Mouse (Mus musculus) ovary, adult 18-20 months (tissue): Measurements from ENCODE around the gene Hist1h2ae.
A peak's percentile ranks its signal among the peaks of the same experiment; 100 is the strongest.
"Not testable (repeated sequence)": the region's sequence is repeated elsewhere in the genome, so short reads cannot be mapped to it uniquely, and the experiment has no call there.

Experiments used
- DNase-seq: peaks from one replicate; pipeline ENCODE4 v3.0.0; 2022; ENCODE audit warnings: low spot score, mixed read lengths

Hist1h2ae gene

DNA sequence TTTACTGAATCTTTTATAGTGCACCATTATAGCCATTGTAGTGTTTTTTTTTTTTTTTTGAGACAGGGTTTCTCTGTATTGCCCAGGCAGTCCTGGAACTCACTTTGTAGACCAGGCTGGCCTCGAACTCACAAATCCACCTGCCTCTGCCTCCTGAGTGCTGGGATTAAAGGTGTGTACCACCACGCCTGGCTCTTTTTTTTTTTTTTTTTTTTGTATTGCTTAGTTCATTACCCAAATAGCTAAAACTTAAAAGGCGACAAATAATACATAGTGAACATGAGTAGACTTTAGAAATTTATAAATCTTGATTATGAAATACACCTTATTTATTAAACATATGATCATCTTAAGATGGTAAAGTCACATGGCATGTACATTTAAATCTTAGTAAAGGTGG is 29.5 kb downstream of the Hist1h2ae start:
- DNase-seq = no peak

DNA sequence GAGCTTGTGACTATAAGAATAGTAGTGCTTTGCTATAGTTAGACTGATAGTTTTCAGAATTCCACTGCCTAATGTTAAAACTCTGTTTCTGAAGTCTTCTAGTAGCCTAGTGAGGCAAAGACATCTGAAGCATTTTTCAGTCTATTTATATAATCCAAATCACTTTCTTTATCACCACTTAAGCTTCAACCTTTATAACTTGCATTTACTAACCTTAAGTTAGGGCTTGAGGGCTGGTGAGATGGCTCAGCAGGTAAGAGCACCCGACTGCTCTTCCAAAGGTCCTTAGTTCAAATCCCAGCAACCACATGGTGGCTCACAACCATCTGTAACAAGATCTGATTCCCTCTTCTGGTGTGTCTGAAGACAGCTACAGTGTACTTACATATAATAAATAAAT is 31.2 kb downstream of the Hist1h2ae start:
- DNase-seq = not testable (repeated sequence)

DNA sequence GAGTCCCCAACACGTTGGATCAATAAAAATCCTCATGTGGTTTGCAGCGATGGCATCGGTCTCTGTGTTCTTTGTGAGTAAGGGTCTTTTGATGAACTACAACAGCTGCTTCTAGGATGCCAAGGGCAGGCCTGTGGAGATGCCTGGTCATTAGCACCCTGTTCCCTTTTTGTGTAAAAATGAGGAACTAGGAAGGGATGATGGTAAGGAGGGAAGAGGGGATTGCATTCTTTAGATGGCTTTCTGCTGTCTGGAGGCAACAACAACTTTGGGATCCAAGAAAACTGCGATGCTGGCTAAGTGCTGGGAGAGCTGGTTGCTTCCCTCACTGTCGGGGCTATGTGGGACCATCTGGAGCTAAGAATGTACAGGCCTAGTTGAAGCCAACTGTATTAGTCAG is 32.8 kb downstream of the Hist1h2ae start:
- DNase-seq = no peak

DNA sequence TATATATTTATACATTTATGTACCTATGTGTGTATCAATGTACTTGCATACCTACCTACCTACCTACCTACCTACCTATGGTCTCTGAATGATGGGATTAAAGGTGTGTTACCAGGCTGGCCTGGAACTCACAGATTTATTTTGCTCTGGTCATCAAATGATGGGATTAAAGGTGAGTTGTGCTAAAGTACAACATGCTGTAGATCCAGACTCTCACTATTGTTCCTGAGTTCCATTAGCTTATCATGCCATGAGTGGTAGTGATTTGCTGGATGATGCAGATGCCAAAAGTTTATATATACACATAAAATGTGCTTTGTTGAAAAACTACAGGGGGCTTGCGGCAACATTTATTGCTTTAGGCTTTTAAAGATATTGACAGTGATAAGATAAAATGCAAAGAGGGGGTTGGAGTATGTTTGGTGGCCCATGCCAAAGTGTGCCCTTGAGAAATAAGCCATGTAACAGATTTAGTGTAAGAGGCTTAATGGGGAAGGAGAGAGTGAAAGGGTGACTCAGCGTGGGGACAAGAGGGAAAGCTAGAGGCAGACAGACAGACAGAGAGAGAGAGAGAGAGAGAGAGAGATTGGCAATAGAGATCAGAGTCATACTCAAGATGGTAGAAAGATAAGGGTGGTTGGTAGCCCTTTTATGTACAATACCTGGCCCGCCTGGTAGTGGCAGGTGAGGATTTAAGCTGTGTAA is 33.9 kb downstream of the Hist1h2ae start:
- no peak for DNase-seq

DNA sequence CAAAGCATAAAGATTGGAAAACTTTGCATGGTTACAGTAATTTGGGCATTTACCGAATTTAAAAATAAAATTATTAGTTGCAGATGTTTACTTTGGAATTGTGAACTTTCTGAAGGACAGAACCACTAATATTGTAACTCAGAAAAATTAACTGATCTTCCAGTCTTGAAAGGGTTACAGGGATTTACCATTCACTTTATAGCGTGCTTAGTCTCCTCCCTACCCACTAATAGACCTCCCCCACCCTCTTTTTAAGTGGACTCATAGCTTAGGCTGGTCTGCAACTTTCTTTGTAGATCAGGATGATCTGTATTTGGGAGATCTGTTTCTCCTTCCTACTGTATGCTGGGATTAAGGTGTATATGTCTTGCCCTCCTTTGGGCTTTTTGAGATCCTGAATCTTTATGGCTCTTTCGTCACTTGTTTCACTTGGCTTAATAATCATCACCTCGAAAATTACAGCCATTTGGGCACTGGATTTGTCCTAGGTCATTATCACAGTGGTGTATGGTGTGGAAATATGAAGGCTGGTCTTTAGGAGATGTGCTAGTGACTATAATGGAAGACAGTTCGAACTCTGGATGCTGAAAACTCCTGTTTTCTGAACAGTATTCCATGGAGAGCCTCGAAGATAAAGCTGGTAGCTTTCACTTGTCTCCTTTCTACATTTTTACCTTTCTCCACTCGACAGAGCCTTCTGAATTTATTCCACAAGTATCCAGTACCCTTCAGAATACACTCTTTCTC is 34.8 kb downstream of the Hist1h2ae start:
- no peak for DNase-seq

DNA sequence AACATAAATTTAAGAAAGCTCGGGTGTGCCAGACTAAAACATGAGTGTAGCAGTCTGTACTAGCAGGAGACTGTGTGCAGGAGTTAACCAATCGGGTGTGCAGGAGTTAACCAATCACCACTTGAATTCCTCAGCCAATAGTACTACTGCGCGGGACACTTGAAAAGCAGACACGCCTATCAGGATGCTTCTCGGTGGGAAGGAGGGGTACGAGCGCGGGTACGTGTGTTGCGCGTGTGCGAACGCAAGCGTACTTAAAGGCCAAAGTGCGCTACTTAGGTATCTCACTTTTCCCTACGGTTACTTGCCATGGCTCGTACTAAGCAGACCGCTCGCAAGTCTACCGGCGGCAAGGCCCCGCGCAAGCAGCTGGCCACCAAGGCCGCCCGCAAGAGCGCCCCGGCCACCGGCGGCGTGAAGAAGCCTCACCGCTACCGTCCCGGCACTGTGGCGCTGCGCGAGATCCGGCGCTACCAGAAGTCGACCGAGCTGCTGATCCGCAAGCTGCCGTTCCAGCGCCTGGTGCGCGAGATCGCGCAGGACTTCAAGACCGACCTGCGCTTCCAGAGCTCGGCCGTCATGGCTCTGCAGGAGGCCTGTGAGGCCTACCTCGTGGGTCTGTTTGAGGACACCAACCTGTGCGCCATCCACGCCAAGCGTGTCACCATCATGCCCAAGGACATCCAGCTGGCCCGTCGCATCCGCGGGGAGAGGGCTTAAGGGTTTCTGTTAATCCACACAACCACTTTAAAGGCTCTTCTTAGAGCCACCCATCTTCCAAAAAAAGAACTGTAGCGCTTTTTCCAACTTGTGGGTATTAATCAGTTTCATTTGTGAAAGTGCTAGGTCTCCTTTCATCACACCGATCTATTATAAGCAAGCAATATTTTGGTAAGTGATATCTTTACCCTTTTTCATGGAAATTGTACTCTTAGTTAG is 35.6 kb downstream of the Hist1h2ae start, which contains the start of gene Hist1h3g:
Hist1h3g (plus strand) TSS at position 286 of the 939 bp plus-strand sequence.
- DNase-seq = peak; percentile 83

DNA sequence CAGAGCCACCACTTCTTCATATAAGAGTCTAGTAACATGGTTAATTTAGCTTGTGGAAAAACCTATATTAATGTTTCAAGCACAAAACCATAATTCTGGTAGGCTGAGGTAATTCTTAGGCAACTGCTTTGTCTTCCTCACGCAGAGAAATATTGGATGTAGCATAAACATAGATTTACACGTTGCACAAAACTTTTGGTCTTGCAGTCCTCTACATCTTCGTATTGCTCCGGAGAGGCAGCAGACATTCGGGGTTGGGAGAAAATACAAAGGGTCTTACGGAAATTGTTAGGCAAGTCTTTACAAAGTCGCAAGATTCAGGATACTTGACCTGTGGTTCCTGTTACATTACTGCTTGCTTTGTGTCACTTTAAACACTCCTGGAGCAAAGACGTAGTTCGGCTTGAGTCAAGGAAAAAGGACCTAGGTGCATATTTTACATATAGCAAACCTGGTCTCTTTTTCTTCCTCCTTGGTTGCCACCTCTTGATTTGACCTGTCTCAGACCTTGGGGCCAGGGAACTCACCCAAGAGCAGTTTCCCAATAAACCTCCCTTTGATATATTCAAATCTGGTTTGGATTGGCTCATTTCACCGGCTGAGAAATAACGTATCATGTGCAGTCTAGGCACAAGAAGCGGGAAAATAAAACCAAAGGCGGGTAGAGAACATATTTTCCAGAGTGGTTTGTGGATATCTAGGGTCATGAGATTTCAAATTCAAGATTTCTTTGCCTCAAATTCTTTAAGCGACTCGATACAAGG is 36.5 kb downstream of the Hist1h2ae start:
- no peak for DNase-seq

DNA sequence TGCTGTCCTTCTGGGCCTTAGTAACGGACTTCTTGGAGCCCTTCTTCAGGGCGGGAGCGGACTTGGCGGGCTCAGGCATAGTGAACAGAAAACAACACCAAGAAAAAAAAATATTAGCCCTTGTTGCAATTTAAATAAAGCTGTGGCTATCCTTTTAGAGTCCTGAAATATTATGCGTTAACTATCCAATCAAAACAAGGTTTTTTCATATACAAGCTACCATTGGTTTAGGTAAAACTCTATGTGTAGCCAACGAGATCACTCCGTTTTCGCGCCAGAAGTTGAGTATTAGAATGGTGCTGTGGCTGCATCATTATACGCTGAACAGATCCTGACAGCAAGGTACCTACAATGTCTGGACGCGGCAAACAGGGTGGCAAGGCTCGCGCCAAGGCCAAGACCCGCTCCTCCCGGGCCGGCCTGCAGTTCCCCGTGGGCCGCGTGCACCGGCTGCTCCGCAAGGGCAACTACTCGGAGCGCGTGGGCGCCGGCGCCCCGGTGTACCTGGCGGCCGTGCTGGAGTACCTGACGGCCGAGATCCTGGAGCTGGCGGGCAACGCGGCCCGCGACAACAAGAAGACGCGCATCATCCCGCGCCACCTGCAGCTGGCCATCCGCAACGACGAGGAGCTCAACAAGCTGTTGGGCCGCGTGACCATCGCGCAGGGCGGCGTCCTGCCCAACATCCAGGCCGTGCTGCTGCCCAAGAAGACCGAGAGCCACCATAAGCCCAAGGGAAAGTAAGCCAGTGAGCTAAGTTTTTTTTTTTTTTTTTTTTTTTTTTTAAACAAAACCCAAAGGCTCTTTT is 37.3 kb downstream of the Hist1h2ae start, which contains the start of gene Hist1h2af:
Hist1h2af (plus strand) TSS at position 347 of the 808 bp plus-strand sequence.
- DNase-seq = peak; percentile 63

DNA sequence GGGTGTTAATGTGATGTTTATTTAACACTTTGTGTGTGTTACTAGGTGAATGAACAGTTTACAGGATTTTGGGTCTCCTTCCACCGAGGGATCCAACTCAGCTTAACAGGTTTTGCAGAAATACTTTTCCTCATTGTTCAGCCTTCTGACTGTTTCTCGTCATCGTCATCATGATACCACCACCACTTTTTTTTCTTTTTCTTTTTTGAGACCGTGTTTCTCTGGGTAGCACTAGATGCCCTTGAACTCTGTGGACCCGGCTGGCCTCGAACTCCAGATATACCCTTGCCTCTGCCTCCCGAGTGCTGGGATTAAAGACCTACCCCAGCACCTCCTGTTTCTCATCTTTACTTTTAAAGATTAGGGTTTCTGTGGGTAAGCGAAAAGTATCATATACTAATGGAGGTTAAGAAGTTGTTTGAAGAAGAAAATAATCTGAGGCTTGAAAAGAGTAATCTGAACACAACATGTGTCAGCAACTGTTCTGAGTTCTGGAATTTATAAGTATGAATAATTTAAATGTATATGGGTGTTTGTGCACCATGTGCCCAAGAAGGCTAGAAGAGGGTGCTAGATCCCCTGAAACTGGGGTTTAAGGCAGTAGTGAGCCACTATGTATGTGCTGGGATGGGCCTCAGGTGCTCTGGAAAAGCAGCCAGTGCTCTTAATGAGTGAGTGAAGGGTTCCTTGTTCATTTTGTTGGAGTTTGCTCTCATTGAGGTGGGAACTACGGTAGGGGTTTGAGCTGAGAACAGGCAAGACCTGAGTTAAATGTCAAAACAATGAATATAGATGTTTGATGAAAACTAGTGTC is 38.6 kb downstream of the Hist1h2ae start:
- no peak for DNase-seq

DNA sequence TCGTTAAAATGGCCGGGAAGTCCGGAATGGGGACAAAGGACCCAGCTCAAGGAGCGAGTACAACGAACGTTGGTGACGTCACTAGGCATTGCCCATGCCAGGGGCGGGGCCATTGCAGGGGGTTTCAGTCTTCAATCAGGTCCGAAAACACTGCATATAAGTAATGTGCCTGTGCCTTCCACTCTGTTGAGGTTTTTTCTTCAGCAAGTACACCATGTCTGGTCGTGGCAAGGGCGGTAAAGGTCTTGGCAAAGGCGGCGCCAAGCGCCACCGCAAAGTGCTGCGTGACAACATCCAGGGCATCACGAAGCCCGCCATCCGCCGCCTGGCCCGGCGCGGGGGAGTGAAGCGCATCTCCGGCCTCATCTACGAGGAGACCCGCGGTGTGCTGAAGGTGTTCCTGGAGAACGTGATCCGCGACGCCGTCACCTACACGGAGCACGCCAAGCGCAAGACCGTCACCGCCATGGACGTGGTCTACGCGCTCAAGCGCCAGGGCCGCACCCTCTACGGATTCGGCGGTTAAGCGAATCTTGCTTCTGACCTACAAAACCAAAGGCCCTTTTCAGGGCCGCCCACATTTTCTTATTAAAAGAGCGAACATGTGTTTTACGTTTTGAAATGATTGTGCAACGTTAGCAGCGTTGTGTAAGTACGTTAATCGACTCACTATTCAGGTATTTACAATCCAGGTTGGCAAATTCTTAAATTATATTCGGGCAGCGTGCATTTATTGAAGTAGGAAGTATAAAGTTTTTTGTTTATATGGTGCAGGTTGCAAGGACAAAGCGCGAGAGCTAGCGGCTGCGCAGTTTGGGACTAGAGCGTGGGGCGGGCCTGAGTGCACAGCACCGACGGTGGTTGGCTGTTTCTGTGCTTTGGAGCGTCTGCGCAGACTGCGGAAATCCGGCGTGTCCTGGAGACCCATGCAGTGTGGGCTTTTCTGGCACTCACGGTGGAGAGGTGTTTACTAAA is 39.8 kb downstream of the Hist1h2ae start, which contains the start of gene Hist1h4h:
Hist1h4h (plus strand) TSS at position 150 of the 975 bp plus-strand sequence.
- peak; percentile 95 for DNase-seq

DNA sequence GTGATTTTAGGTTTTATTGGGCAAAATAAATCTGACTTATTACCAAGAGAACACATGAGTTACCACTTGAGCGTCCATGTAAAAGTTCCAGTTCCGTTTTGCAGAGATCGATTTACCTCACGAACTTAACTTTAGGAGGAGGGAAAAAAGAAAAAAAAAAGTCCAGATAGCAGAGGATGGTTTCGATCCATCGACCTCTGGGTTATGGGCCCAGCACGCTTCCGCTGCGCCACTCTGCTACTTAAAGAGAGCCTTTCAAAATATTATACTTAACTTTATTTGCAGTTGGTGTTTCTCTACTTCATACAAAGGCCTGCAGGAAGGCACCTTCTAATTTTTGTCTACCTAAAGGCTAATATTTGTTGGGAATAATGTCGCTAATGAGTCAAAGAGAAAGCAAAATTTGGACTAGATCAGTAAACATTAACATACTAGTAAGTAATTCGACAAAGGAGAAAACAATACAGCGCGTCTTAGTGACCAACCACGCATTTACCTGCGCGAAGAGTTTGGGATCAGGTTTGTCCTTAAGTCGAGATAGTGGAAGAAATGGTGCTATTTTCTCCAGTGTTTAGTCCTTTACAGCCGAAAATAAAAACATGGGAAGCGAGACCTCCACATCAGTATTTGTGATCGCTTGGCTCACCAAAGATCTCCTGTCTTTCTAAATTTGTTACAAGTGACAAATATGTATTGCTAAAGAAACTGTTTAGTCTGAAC is 40.7 kb downstream of the Hist1h2ae start:
- no peak for DNase-seq

DNA sequence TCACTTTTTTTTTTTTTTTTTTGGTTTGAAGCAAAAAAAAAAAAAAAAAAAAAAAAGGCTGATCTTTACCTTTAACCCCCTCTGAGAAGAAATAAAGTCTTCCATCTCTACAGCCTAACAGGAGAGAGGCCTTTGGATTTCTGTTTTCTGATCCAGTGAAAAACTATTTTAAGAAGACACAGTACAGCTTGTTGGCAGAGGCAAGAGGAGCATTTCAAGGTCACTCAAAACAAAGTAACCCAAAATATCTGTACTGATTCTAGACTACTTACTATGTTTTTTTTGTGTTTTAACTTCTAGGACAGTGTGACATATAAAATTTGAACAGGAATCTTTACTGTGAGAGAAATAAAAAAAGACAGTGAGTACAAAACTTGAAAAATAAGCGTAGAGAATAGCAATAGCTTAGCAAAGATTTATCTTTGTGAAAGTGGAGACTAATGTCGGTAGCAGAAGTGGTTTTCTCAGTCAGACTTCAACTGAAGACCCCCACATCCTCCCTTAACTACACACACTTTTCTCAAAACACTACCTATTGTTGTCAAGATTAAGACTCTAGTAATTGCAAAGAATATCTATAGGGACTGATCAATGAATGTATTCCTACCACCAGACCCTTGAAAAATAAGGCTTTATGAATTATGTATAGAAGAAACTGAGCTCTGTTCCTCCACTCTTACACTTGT is 41.4 kb downstream of the Hist1h2ae start:
- no peak for DNase-seq

DNA sequence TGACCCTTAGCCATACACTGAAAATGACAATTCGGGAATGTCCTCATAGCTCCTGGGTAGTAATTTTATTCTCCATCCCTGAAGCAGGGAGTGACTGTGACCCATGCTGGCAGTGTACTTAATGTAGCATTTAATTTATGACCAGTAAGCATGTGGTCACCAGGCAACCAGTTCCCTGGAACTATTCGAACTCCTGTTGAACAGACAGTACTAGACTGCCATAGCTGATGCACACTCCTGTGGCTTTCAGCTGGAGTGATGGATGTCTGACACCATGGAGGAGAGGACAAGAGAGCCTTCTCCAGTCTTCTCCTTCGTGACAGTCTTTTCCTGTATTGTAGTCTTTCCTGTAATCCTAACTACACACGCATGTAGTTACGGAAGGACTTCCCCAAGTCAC is 42.0 kb downstream of the Hist1h2ae start:
- no peak for DNase-seq

DNA sequence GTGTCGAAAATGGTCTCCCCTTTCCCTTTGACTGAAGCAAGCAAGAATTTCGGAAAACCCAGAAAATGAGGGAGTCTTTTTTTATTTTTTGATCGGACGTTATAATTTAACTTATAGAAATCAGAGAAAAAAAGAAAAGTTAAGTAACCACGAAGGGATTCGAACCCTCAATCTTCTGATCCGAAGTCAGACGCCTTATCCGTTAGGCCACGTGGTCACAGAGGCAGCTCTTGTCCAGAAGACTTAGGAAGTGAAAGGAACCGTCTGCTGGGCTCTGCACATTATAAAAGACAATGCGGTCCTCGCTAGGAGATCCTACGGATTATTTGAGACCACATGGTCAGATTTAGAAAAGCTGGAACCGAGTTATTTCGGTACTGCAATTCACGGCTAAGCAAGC is 44.7 kb downstream of the Hist1h2ae start:
- peak; percentile 75 for DNase-seq

DNA sequence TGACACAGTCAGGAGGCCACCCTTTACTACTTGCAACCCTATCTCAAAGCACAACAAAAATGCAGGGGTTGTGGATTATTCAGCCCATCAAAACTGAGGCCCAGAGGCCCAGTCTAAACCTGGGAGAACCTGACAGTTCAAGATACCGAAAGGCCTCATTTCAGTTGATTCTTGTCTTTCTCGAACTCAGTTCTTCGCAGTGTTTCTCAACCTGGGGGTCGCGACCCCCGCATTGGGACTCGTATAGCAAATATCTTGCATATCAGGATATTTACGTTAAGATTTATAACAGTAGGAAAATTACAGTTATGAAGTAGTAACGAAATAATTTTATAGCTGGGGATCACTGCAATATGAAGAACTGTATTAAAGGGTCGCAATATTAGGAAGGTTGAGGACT is 45.1 kb downstream of the Hist1h2ae start:
- DNase-seq = no peak

DNA sequence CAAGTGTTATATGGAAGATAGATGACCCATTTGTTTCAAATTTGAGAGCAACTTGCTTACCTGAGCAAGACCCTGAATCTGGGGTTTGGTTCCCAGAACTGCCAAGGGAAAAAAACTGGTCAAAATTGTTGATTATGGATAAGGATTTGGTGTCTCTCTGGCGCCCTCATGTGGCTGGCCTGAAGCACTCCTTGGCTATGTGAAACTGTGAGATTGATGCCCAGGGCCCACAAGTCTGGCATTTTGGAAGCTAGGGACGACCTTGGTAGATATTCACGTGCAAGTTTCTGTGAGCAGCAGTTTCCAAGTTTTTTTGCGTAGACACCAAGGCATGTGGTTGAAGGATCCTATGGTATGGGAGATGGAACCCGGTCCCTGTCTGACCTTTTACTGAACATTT is 46.4 kb downstream of the Hist1h2ae start:
- DNase-seq = peak; percentile 61

DNA sequence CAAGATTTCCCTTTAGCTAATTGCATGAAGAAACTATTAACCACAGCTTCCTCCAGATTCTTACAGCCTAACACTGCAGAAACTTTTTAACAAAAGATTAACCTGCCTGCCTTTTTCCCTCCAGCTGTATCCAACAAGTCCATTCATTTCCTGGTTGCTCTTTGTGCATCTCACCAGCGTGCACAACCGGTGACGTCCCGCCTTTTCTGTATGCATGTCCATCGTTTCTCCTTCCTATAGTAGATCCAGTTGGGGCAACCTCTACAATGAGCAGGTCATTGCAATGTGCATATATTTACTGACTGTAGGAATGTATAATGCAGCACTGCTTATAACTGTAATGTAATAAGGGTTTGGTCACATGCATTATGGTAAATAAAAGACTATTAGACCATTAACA is 47.0 kb downstream of the Hist1h2ae start:
- DNase-seq = no peak
